Mouse (Mus musculus): Measurements from ENCODE around the gene Nr1i3. TPM values are rescaled to one million over a fixed set of nuclear protein-coding genes. Genes with fewer than 3 reads are reported as not detected.

Gene Nr1i3
- polyA plus RNA-seq, 1 experiment from 2014 or later, result 0.15 TPM

GRCm38 (mm10) chr1:171203471-171204248 lies 10.1 kb upstream of the Nr1i3 start:
- no peaks in the 10 kb centered on the region for H3K36me3 ChIP-seq (ENCODE audit: control insufficient read depth, insufficient read depth, low read length)
- WGBS, result 51% methylated on average over 11 of the region's 11 CpGs
- H3K4me1 ChIP-seq (ENCODE audit: control insufficient read depth, insufficient read depth, low read length), result no peaks in the 10 kb centered on the region
- H3K27me3 ChIP-seq (ENCODE audit: control insufficient read depth, insufficient read depth, low read length), result no peaks in the 10 kb centered on the region
- no peak overlapping the region for H3K27ac ChIP-seq (replicated peaks; ENCODE audit: low read depth, low read length)
- DNase-seq (ENCODE audit: low spot score), result no peak
- H3K9ac ChIP-seq (ENCODE audit: low read length), result no peak overlapping the region
- no peak overlapping the region for H3K4me3 ChIP-seq (ENCODE audit: low read depth, low read length)
- H3K9me3 ChIP-seq (ENCODE audit: control insufficient read depth, low read length), result no peaks in the 10 kb centered on the region
- H3K4me2 ChIP-seq (ENCODE audit: low read depth, severe bottlenecking), result no peak overlapping the region
- no peak for ATAC-seq (ENCODE audit: insufficient number of reproducible peaks, low FRiP score, low TSS enrichment, low read depth)

GRCm38 (mm10) chr1:171204249-171204644 lies 9.5 kb upstream of the Nr1i3 start:
- H3K4me3 ChIP-seq (ENCODE audit: low read depth, low read length), result no peak overlapping the region
- no peak for DNase-seq (ENCODE audit: low spot score)
- WGBS, result 24% methylated on average over 7 of the region's 7 CpGs
- no peak overlapping the region for H3K9ac ChIP-seq (ENCODE audit: low read length)
- no peak overlapping the region for H3K4me2 ChIP-seq (ENCODE audit: low read depth, severe bottlenecking)
- no peak for ATAC-seq (ENCODE audit: insufficient number of reproducible peaks, low FRiP score, low TSS enrichment, low read depth)
- H3K36me3 ChIP-seq (ENCODE audit: control insufficient read depth, insufficient read depth, low read length), result no peaks in the 10 kb centered on the region
- no peaks in the 10 kb centered on the region for H3K27me3 ChIP-seq (ENCODE audit: control insufficient read depth, insufficient read depth, low read length)
- H3K9me3 ChIP-seq (ENCODE audit: control insufficient read depth, low read length), result no peaks in the 10 kb centered on the region
- no peak overlapping the region for H3K27ac ChIP-seq (replicated peaks; ENCODE audit: low read depth, low read length)
- no peaks in the 10 kb centered on the region for H3K4me1 ChIP-seq (ENCODE audit: control insufficient read depth, insufficient read depth, low read length)

GRCm38 (mm10) chr1:171205704-171206493 lies 7.9 kb upstream of the Nr1i3 start:
- ATAC-seq (ENCODE audit: insufficient number of reproducible peaks, low FRiP score, low TSS enrichment, low read depth) (no peak), DNase-seq (ENCODE audit: low spot score) (no peak)
- WGBS, result 76% methylated on average over 6 of the region's 6 CpGs
- H3K4me2 ChIP-seq (ENCODE audit: low read depth, severe bottlenecking), result no peak overlapping the region
- H3K9me3 ChIP-seq (ENCODE audit: control insufficient read depth, low read length), result no peaks in the 10 kb centered on the region
- H3K4me3 ChIP-seq (ENCODE audit: low read depth, low read length), result no peak overlapping the region
- H3K4me1 ChIP-seq (ENCODE audit: control insufficient read depth, insufficient read depth, low read length), result no peaks in the 10 kb centered on the region
- H3K36me3 ChIP-seq (ENCODE audit: control insufficient read depth, insufficient read depth, low read length), result no peaks in the 10 kb centered on the region
- H3K27ac ChIP-seq (replicated peaks; ENCODE audit: low read depth, low read length), result no peak overlapping the region
- no peak overlapping the region for H3K9ac ChIP-seq (ENCODE audit: low read length)
- no peaks in the 10 kb centered on the region for H3K27me3 ChIP-seq (ENCODE audit: control insufficient read depth, insufficient read depth, low read length)

DNA sequence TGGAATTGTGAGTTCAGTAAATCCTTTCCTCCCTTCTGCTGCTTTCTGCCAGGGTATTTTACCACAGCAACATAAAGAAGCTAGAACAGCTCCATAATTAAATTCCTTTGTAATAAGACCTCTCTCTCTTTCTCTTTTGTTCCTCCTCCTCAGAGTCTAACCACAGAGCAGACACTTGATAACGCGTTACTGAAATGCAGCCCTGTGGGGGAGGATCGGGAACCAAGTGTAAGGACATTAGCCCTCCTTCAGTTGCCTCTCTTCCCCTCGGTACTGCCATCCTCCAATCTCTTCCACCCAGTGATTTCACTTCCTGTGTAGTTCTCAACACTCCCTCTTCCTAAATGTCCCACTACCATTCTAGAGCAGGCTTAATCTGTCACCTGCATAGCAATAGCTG lies 4.4 kb upstream of the Nr1i3 start:
- Histone ChIP-seq H3K9me3 (ENCODE audit: control insufficient read depth, low read length) (no peaks in the 10 kb centered on the region), H3K4me3 (ENCODE audit: low read depth, low read length) (no peak overlapping the region), H3K36me3 (ENCODE audit: control insufficient read depth, insufficient read depth, low read length) (no peaks in the 10 kb centered on the region), H3K4me1 (ENCODE audit: control insufficient read depth, insufficient read depth, low read length) (no peaks in the 10 kb centered on the region), H3K9ac (ENCODE audit: low read length) (no peak overlapping the region), H3K4me2 (ENCODE audit: low read depth, severe bottlenecking) (no peak overlapping the region), H3K27ac (replicated peaks; ENCODE audit: low read depth, low read length) (no peak overlapping the region), H3K27me3 (ENCODE audit: control insufficient read depth, insufficient read depth, low read length) (no peaks in the 10 kb centered on the region)
- no peak for ATAC-seq (ENCODE audit: insufficient number of reproducible peaks, low FRiP score, low TSS enrichment, low read depth)
- 26% methylated on average over 4 of the region's 4 CpGs for WGBS
- no peak for DNase-seq (ENCODE audit: low spot score)

DNA sequence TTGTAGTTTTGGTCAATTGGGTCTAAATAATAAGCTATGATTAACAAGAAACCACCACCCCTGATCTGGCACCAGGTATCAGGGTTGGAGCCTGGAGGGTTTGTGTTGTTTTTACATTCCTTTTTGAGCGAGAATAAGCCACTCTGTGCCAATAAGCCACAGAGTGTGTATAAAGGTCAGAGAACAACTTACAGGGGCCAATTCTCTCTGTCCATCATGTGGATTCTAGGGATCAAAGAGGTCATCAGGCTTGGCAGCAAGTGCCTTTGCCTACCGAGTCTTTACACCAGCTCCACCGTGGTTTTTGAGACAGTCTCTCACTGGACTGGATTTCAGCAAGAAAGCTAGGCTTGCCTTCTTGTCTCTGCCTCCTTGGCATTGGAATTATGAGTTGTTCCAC lies 916 bp upstream of the Nr1i3 start:
- Histone ChIP-seq H3K4me1 (ENCODE audit: control insufficient read depth, insufficient read depth, low read length) (no peaks in the 10 kb centered on the region), H3K4me3 (ENCODE audit: low read depth, low read length) (no peak overlapping the region), H3K27ac (replicated peaks; ENCODE audit: low read depth, low read length) (no peak overlapping the region), H3K36me3 (ENCODE audit: control insufficient read depth, insufficient read depth, low read length) (no peaks in the 10 kb centered on the region), H3K9me3 (ENCODE audit: control insufficient read depth, low read length) (no peaks in the 10 kb centered on the region), H3K4me2 (ENCODE audit: low read depth, severe bottlenecking) (no peak overlapping the region), H3K9ac (ENCODE audit: low read length) (no peak overlapping the region), H3K27me3 (ENCODE audit: control insufficient read depth, insufficient read depth, low read length) (no peaks in the 10 kb centered on the region)
- no peak for ATAC-seq (ENCODE audit: insufficient number of reproducible peaks, low FRiP score, low TSS enrichment, low read depth)
- DNase-seq (ENCODE audit: low spot score), result no peak
- WGBS, result 70% methylated on average over 3 of the region's 3 CpGs

- ATAC-seq (ENCODE audit: insufficient number of reproducible peaks, low FRiP score, low TSS enrichment, low read depth) (no peak), DNase-seq (ENCODE audit: low spot score) (no peak)
- Histone ChIP-seq H3K4me1 (ENCODE audit: control insufficient read depth, insufficient read depth, low read length) (peaks cover 7% of the 10 kb centered on the region; the same call in 1 of the 2 replicates), H3K9me3 (ENCODE audit: control insufficient read depth, low read length) (no peaks in the 10 kb centered on the region), H3K4me2 (ENCODE audit: low read depth, severe bottlenecking) (no peak overlapping the region), H3K27ac (replicated peaks; ENCODE audit: low read depth, low read length) (no peak overlapping the region), H3K4me3 (ENCODE audit: low read depth, low read length) (no peak overlapping the region), H3K9ac (ENCODE audit: low read length) (no peak overlapping the region; the same call in 1 of the 2 replicates), H3K27me3 (ENCODE audit: control insufficient read depth, insufficient read depth, low read length) (no peaks in the 10 kb centered on the region), H3K36me3 (ENCODE audit: control insufficient read depth, insufficient read depth, low read length) (no peaks in the 10 kb centered on the region; the same call in 1 of the 2 replicates)
- 89% methylated on average over 18 of the region's 18 CpGs for WGBS
Observed at GRCm38 (mm10) chr1:171216241-171216955, 2.6 kb downstream of the Nr1i3 start.

DNA sequence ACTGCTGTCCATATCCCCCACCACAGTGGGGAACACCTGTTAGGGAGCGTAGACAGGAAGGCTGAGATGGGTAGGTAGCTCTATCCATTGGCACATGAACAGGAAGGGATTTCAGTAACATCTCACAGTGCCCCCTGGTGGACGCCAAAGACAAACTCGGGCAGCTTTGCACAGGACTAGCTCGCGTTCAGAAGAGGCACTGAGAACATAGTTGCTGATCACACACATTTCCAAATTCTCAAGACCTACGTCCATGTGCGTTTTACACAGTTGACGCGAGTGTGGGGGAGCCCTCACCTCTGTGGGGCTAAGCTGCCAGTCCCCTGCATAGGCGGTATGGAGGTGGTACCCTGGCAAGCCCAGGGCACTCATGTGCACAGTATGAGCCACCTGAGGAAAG lies 7.1 kb downstream of the Nr1i3 start:
- WGBS, result 15% methylated on average over 10 of the region's 10 CpGs
- no peak overlapping the region for H3K27ac ChIP-seq (replicated peaks; ENCODE audit: low read depth, low read length)
- no peaks in the 10 kb centered on the region for H3K9me3 ChIP-seq (ENCODE audit: control insufficient read depth, low read length)
- H3K9ac ChIP-seq (ENCODE audit: low read length), result no peak overlapping the region
- H3K27me3 ChIP-seq (ENCODE audit: control insufficient read depth, insufficient read depth, low read length), result no peaks in the 10 kb centered on the region
- H3K36me3 ChIP-seq (ENCODE audit: control insufficient read depth, insufficient read depth, low read length), result no peaks in the 10 kb centered on the region; the same call in 1 of the 2 replicates
- ATAC-seq (ENCODE audit: insufficient number of reproducible peaks, low FRiP score, low TSS enrichment, low read depth) (no peak), DNase-seq (ENCODE audit: low spot score) (peak; percentile 90)
- H3K4me3 ChIP-seq (ENCODE audit: low read depth, low read length), result 0 out of 2 replicates have a peak overlapping the region, but pooled peaks have one; percentile 63
- peaks cover 7% of the 10 kb centered on the region; the same call in 1 of the 2 replicates for H3K4me1 ChIP-seq (ENCODE audit: control insufficient read depth, insufficient read depth, low read length)
- H3K4me2 ChIP-seq (ENCODE audit: low read depth, severe bottlenecking), result peak overlapping the region; percentile 79; the same call in 1 of the 2 replicates

Data from limb, embryonic 11.5 days (tissue).